Mouse (Mus musculus): Measurements from ENCODE around the gene Panx3. TPM values are rescaled to one million over a fixed set of nuclear protein-coding genes. Genes with fewer than 3 reads are reported as not detected.
A peak's percentile ranks its signal among the peaks of the same experiment; 100 is the strongest.

Panx3 gene
- polyA plus RNA-seq, 1 experiment from 2014 or later, result not detected

GRCm38 (mm10) chr9:37626103-37626567, 42.9 kb downstream of the Panx3 start:
- Histone ChIP-seq H3K4me2 (no peak overlapping the region), H3K9me3 (ENCODE audit: control insufficient read depth, low read length) (no peaks in the 10 kb centered on the region), H3K27me3 (replicated peaks; ENCODE audit: control insufficient read depth, insufficient read depth, low read length) (no peaks in the 10 kb centered on the region), H3K4me1 (replicated peaks; ENCODE audit: control insufficient read depth, insufficient read depth, low read length) (no peaks in the 10 kb centered on the region), H3K27ac (ENCODE audit: low read depth, low read length) (no peak overlapping the region), H3K9ac (ENCODE audit: low read depth, low read length) (no peak overlapping the region), H3K36me3 (ENCODE audit: control insufficient read depth, insufficient read depth, low read length) (no peaks in the 10 kb centered on the region), H3K4me3 (ENCODE audit: low read depth, low read length) (no peak overlapping the region)
- ATAC-seq (replicated peaks; ENCODE audit: low FRiP score), result no peak; the same call in 1 of the 2 replicates
- 32% methylated on average over 3 of the region's 3 CpGs for WGBS
- no peak for DNase-seq (ENCODE audit: low spot score)

DNA sequence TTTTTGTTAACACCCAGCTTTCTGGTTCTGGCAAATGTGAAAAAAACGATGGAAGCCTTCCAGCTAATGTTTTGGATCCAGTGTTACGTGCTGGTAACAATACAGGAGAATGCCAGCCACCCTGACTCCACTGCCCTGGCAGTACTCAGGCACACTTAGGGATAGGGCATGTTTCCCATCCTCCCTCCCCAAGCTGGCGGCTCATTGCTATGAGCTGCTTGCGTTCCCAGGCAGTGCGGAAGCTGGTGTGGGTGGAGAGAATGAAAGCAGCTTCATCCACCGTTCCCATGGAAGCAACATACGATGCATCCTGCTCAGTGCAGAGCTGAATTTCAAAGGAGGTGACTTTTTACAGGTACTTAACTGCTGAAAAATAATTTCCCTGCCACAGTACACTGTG, 43.4 kb downstream of the Panx3 start:
- H3K4me2 ChIP-seq, result no peak overlapping the region
- H3K9me3 ChIP-seq (ENCODE audit: control insufficient read depth, low read length), result no peaks in the 10 kb centered on the region

GRCm38 (mm10) chr9:37625129-37625528, 43.9 kb downstream of the Panx3 start:
- H3K9me3 ChIP-seq (ENCODE audit: control insufficient read depth, low read length), result no peaks in the 10 kb centered on the region
- 66% methylated on average over 3 of the region's 3 CpGs for WGBS
- no peak overlapping the region for H3K4me2 ChIP-seq
- ATAC-seq (replicated peaks; ENCODE audit: low FRiP score) (no peak), DNase-seq (ENCODE audit: low spot score) (no peak)
- no peaks in the 10 kb centered on the region for H3K4me1 ChIP-seq (replicated peaks; ENCODE audit: control insufficient read depth, insufficient read depth, low read length)
- no peak overlapping the region for H3K27ac ChIP-seq (ENCODE audit: low read depth, low read length)
- no peaks in the 10 kb centered on the region for H3K36me3 ChIP-seq (ENCODE audit: control insufficient read depth, insufficient read depth, low read length)
- H3K4me3 ChIP-seq (ENCODE audit: low read depth, low read length), result no peak overlapping the region
- H3K27me3 ChIP-seq (replicated peaks; ENCODE audit: control insufficient read depth, insufficient read depth, low read length), result no peaks in the 10 kb centered on the region
- no peak overlapping the region for H3K9ac ChIP-seq (ENCODE audit: low read depth, low read length)

More for the DNA sequence above, 43.4 kb downstream of the Panx3 start:
- Histone ChIP-seq H3K27ac (ENCODE audit: low read depth, low read length) (no peak overlapping the region), H3K27me3 (replicated peaks; ENCODE audit: control insufficient read depth, insufficient read depth, low read length) (no peaks in the 10 kb centered on the region), H3K4me3 (ENCODE audit: low read depth, low read length) (no peak overlapping the region), H3K9ac (ENCODE audit: low read depth, low read length) (no peak overlapping the region), H3K4me1 (replicated peaks; ENCODE audit: control insufficient read depth, insufficient read depth, low read length) (no peaks in the 10 kb centered on the region), H3K36me3 (ENCODE audit: control insufficient read depth, insufficient read depth, low read length) (no peaks in the 10 kb centered on the region)
- WGBS, result 57% methylated on average over 7 of the region's 7 CpGs
- ATAC-seq (replicated peaks; ENCODE audit: low FRiP score) (no peak; the same call in 1 of the 2 replicates), DNase-seq (ENCODE audit: low spot score) (no peak)

DNA sequence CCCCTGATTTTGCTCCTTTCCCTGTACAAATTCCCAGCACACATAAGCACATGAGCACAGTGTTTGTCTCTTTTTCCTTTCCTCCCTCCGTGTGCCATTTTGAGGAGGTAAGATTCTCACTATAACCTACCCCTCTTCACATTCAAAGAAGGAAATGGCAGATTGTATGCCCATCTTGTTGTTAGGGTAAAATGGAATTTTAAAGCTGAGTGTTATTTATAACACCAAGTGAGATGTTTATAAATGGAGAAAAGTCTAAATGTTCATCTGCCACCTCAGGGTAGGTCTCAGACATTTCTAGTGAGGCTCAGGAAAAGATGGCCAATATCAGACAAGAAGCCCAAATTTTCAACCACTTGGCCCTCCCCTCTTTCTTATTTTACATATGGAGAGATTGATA, 44.5 kb downstream of the Panx3 start:
- no peaks in the 10 kb centered on the region for H3K9me3 ChIP-seq (ENCODE audit: control insufficient read depth, low read length)
- no peak overlapping the region for H3K27ac ChIP-seq (ENCODE audit: low read depth, low read length)
- no peak overlapping the region for H3K9ac ChIP-seq (ENCODE audit: low read depth, low read length)
- no peak for ATAC-seq (replicated peaks; ENCODE audit: low FRiP score)
- H3K4me3 ChIP-seq (ENCODE audit: low read depth, low read length), result no peak overlapping the region
- H3K4me2 ChIP-seq, result no peak overlapping the region
- H3K36me3 ChIP-seq (ENCODE audit: control insufficient read depth, insufficient read depth, low read length), result no peaks in the 10 kb centered on the region
- 80% methylated on average over 1 of the region's 1 CpGs for WGBS
- no peak for DNase-seq (ENCODE audit: low spot score)
- no peaks in the 10 kb centered on the region for H3K4me1 ChIP-seq (replicated peaks; ENCODE audit: control insufficient read depth, insufficient read depth, low read length)
- no peaks in the 10 kb centered on the region for H3K27me3 ChIP-seq (replicated peaks; ENCODE audit: control insufficient read depth, insufficient read depth, low read length)

DNA sequence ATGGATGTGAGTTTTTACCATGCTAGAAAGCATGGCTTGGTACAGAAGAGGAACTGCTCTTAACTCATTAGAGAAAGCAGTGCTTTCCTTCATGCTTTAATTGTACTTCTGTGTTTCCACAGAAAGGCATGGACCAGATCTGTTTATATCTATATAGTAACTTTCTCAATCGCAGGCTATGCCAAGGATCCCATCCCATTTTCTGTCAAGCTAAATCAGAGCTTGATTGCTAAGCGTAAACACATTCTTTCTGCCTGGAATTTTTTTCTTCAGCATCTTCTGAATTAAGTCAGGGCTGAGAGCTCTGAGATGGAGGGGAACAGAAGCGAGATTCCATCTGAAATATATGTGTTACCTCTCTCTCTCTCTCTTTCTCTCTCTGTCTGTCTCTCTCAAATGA, 45.1 kb downstream of the Panx3 start:
- no peaks in the 10 kb centered on the region for H3K27me3 ChIP-seq (replicated peaks; ENCODE audit: control insufficient read depth, insufficient read depth, low read length)
- H3K36me3 ChIP-seq (ENCODE audit: control insufficient read depth, insufficient read depth, low read length), result no peaks in the 10 kb centered on the region
- ATAC-seq (replicated peaks; ENCODE audit: low FRiP score) (no peak), DNase-seq (ENCODE audit: low spot score) (no peak)
- H3K4me3 ChIP-seq (ENCODE audit: low read depth, low read length), result no peak overlapping the region
- H3K9ac ChIP-seq (ENCODE audit: low read depth, low read length), result no peak overlapping the region
- no peaks in the 10 kb centered on the region for H3K4me1 ChIP-seq (replicated peaks; ENCODE audit: control insufficient read depth, insufficient read depth, low read length)
- no peaks in the 10 kb centered on the region for H3K9me3 ChIP-seq (ENCODE audit: control insufficient read depth, low read length)
- H3K27ac ChIP-seq (ENCODE audit: low read depth, low read length), result no peak overlapping the region
- H3K4me2 ChIP-seq, result no peak overlapping the region
- WGBS, result 77% methylated on average over 3 of the region's 3 CpGs

- no peaks in the 10 kb centered on the region for H3K4me1 ChIP-seq (replicated peaks; ENCODE audit: control insufficient read depth, insufficient read depth, low read length)
- no peak overlapping the region for H3K4me3 ChIP-seq (ENCODE audit: low read depth, low read length)
- ATAC-seq (replicated peaks; ENCODE audit: low FRiP score) (no peak), DNase-seq (ENCODE audit: low spot score) (no peak)
- H3K36me3 ChIP-seq (ENCODE audit: control insufficient read depth, insufficient read depth, low read length), result no peaks in the 10 kb centered on the region
- no peaks in the 10 kb centered on the region for H3K9me3 ChIP-seq (ENCODE audit: control insufficient read depth, low read length)
- no peak overlapping the region for H3K4me2 ChIP-seq
- WGBS, result 79% methylated on average over 6 of the region's 6 CpGs
- H3K27ac ChIP-seq (ENCODE audit: low read depth, low read length), result no peak overlapping the region
- H3K27me3 ChIP-seq (replicated peaks; ENCODE audit: control insufficient read depth, insufficient read depth, low read length), result no peaks in the 10 kb centered on the region
- no peak overlapping the region for H3K9ac ChIP-seq (ENCODE audit: low read depth, low read length)
Measured at GRCm38 (mm10) chr9:37621290-37621689, 47.7 kb downstream of the Panx3 start.

DNA sequence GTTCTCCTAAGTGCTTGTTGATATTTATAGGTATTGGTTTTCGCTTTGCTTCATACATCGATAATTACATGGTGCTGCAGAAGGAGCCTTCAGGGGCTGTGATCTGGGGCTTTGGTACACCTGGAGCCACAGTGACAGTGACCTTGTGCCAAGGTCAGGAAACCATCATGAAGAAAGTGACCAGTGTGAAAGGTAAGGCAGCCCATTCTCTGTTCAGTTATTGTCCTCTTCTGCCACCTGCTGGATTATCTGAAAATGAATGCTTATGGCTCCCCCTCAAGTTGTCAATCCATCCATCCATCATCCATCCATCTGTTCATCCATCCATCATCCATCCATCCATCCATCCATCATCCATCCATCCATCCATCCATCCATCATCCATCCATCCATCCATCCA, 52.3 kb downstream of the Panx3 start:
- H3K27ac ChIP-seq (ENCODE audit: low read depth, low read length), result no peak overlapping the region
- H3K9ac ChIP-seq (ENCODE audit: low read depth, low read length), result no peak overlapping the region
- WGBS, result 50% methylated on average over 2 of the region's 2 CpGs
- no peak overlapping the region for H3K4me3 ChIP-seq (ENCODE audit: low read depth, low read length)
- 0 out of 2 replicates have a peak, but pooled peaks cover 3% of the 10 kb centered on the region for H3K4me1 ChIP-seq (replicated peaks; ENCODE audit: control insufficient read depth, insufficient read depth, low read length)
- no peaks in the 10 kb centered on the region for H3K36me3 ChIP-seq (ENCODE audit: control insufficient read depth, insufficient read depth, low read length)
- no peak for DNase-seq (ENCODE audit: low spot score)
- no peak for ATAC-seq (replicated peaks; ENCODE audit: low FRiP score)
- H3K4me2 ChIP-seq, result no peak overlapping the region
- H3K27me3 ChIP-seq (replicated peaks; ENCODE audit: control insufficient read depth, insufficient read depth, low read length), result no peaks in the 10 kb centered on the region
- no peaks in the 10 kb centered on the region for H3K9me3 ChIP-seq (ENCODE audit: control insufficient read depth, low read length)

DNA sequence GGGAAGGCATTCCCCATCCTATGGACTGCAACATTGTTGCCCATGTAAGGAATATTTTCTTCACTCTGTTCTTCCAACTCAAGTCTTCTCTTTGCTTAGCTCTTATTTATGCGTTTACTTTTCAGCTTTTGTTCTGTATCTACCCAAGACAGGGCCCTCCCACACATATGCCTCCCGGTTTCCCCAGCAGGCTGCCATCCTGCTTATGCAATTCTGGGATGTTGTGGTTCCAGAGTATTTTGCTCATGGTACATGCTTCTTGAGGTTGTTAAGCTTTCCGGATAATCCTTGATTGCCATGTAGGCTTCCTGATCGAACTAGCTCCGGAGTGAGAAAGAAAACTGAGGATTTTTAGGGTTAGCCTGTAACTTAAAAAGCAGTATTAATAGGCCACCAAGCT, 53.8 kb downstream of the Panx3 start:
- no peak overlapping the region for H3K4me3 ChIP-seq (ENCODE audit: low read depth, low read length)
- H3K4me1 ChIP-seq (replicated peaks; ENCODE audit: control insufficient read depth, insufficient read depth, low read length), result 0 out of 2 replicates have a peak, but pooled peaks cover 3% of the 10 kb centered on the region
- WGBS, result 71% methylated on average over 5 of the region's 5 CpGs
- no peak for ATAC-seq (replicated peaks; ENCODE audit: low FRiP score)
- no peak overlapping the region for H3K27ac ChIP-seq (ENCODE audit: low read depth, low read length)
- no peaks in the 10 kb centered on the region for H3K27me3 ChIP-seq (replicated peaks; ENCODE audit: control insufficient read depth, insufficient read depth, low read length)
- no peaks in the 10 kb centered on the region for H3K36me3 ChIP-seq (ENCODE audit: control insufficient read depth, insufficient read depth, low read length)
- no peak overlapping the region for H3K4me2 ChIP-seq
- H3K9me3 ChIP-seq (ENCODE audit: control insufficient read depth, low read length), result no peaks in the 10 kb centered on the region
- DNase-seq (ENCODE audit: low spot score), result no peak
- H3K9ac ChIP-seq (ENCODE audit: low read depth, low read length), result no peak overlapping the region

GRCm38 (mm10) chr9:37614316-37614715, 54.7 kb downstream of the Panx3 start:
- H3K4me1 ChIP-seq (replicated peaks; ENCODE audit: control insufficient read depth, insufficient read depth, low read length), result 0 out of 2 replicates have a peak, but pooled peaks cover 3% of the 10 kb centered on the region
- peak overlapping the region; percentile 74 for H3K4me2 ChIP-seq
- no peaks in the 10 kb centered on the region for H3K27me3 ChIP-seq (replicated peaks; ENCODE audit: control insufficient read depth, insufficient read depth, low read length)
- H3K27ac ChIP-seq (ENCODE audit: low read depth, low read length), result no peak overlapping the region
- 0 out of 2 replicates have a peak, but pooled peaks have one; percentile 5 for ATAC-seq (replicated peaks; ENCODE audit: low FRiP score)
- H3K9me3 ChIP-seq (ENCODE audit: control insufficient read depth, low read length), result no peaks in the 10 kb centered on the region
- DNase-seq (ENCODE audit: low spot score), result no peak
- H3K4me3 ChIP-seq (ENCODE audit: low read depth, low read length), result peak overlapping the region; percentile 69
- H3K9ac ChIP-seq (ENCODE audit: low read depth, low read length), result peak overlapping the region; percentile 66; the same call in 1 of the 2 replicates
- H3K36me3 ChIP-seq (ENCODE audit: control insufficient read depth, insufficient read depth, low read length), result no peaks in the 10 kb centered on the region
